Mouse (Mus musculus) G1E (cell line): Measurements from ENCODE around the gene Dmbx1. TPM values are rescaled to one million over a fixed set of nuclear protein-coding genes. Genes with fewer than 3 reads are reported as not detected.

Experiments
- ATAC-seq: 2 replicates; pipeline ENCODE4 v1.8.0; 2016; ENCODE audit warnings: mild to moderate bottlenecking; ENCODE audit not compliant: insufficient number of reproducible peaks, poor library complexity, low FRiP score, severe bottlenecking; ENCODE audit errors: extremely low read depth
- DNase-seq: peaks from one replicate; pipeline ENCODE4 v3.0.0; 2012; ENCODE audit warnings: low spot score
- H3K27me3 ChIP-seq: 2 replicates; pipeline ENCODE4 v1.6.1; 2012; ENCODE audit warnings: mild to moderate bottlenecking, low read length, inconsistent platforms; ENCODE audit not compliant: insufficient read depth
- H3K36me3 ChIP-seq: replicated peaks from 2 replicates; pipeline ENCODE3; 2012; ENCODE audit warnings: mild to moderate bottlenecking, inconsistent platforms
- H3K4me1 ChIP-seq: 2 replicates; pipeline ENCODE4 v1.6.1; 2012; ENCODE audit warnings: low read depth, low read length, inconsistent platforms, mixed read lengths; ENCODE audit not compliant: insufficient read depth
- H3K4me3 ChIP-seq: 2 replicates; pipeline ENCODE4 v1.5.1; 2012; ENCODE audit warnings: low read depth, mild to moderate bottlenecking, inconsistent platforms, low read length, moderate library complexity, mixed read lengths
- H3K9me3 ChIP-seq: replicated peaks from 2 replicates; pipeline ENCODE4 v1.6.1; 2012; ENCODE audit warnings: inconsistent platforms
- CTCF ChIP-seq: IDR thresholded peaks from 2 replicates; pipeline ENCODE4 v1.5.1; 2012; ENCODE audit warnings: low read depth, low read length, inconsistent platforms, mixed read lengths
- GATA1 ChIP-seq: IDR thresholded peaks from 2 replicates; pipeline ENCODE4 v1.6.1; 2012; ENCODE audit warnings: borderline replicate concordance, low read length, inconsistent platforms, mixed read lengths
- GATA2 ChIP-seq: IDR thresholded peaks from 2 replicates; pipeline ENCODE4 v1.6.1; 2012; ENCODE audit warnings: low read depth, low read length, inconsistent platforms, borderline replicate concordance
- POLR2AphosphoS5 ChIP-seq: IDR thresholded peaks from 2 replicates; pipeline ENCODE4 v1.6.1; 2012; ENCODE audit warnings: low read depth, low read length, inconsistent platforms; ENCODE audit not compliant: insufficient replicate concordance
- TAL1 ChIP-seq: conservative IDR thresholded peaks from 2 replicates; pipeline ENCODE4 v1.6.1; 2012; ENCODE audit warnings: low read depth, low read length, inconsistent platforms, mixed read lengths
- polyA plus RNA-seq: library from polyadenylated mRNA; stranded (reverse); fragments of >175 nt; gene quantifications from 2 replicates; pipeline ENCODE4 v1.2.3, GENCODE M21; 2012
- total RNA-seq, 2 experiments: library from RNA; stranded (forward) in 1 of 2; stranded (reverse) in 1 of 2; fragments of 200-1000 nt in 1 of 2; fragments of >200 nt in 1 of 2; fragmentation: Nextera tagmentation in 1 of 2; gene quantifications; 2 replicates each; pipeline ENCODE4 v1.2.3; 2014 to 2017

The Dmbx1 gene
- total and polyA plus RNA-seq, 3 experiments: 0.11 TPM; not detected in 2

DNA sequence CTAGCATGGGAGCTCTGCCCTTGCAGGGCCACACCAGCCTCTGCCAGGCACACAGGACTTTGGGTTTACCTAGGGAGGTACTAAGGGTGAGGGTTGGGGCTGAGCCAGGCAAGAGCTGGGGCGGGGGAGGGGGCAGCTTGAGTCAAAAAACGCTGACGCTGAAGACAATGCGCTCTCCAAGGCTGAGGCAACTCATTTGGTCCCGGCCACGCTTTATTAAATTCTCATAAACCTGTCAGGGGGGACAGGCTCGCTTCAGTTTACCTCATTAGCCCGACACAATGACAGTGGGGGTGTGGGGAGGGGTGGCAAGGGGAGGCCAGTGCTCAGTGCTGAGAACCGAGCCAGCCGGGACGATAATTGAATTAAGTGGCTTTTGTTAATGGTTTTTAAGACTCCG is 35.4 kb downstream of the Dmbx1 start:
- no peak overlapping the region for H3K4me3 ChIP-seq
- peaks cover 62% of the 10 kb centered on the region for H3K27me3 ChIP-seq
- DNase-seq: no peak
- ATAC-seq: no peak
- H3K9me3 ChIP-seq: no peaks in the 10 kb centered on the region
- H3K4me1 ChIP-seq: peaks cover 2% of the 10 kb centered on the region; the same call in 1 of the 2 replicates
- TF ChIP-seq TAL1: no peak
- no peak for TF ChIP-seq CTCF
- TF ChIP-seq POLR2AphosphoS5: no peak
- no peak for TF ChIP-seq GATA2
- no peak for TF ChIP-seq GATA1
- no peaks in the 10 kb centered on the region for H3K36me3 ChIP-seq

DNA sequence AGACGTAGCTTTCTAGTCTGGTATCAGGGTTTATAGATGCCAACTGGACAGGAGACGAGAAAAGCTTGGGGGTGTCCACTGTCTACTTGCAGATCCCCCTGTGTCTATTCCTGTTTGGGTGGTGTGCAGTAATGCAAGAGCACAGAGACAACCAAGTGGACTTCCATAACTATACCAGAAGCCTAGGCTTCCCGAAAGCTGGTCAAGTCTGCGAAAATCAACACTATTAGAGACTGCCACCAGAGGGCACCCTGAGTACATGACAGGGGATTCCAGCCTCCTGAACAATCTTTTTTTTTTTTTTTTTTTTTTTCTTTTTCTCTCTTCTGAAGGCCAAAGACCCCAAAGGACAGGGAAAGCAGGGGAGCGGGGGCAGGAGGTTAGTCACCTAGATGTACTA is 36.9 kb downstream of the Dmbx1 start:
- peak; percentile 20 for DNase-seq

DNA sequence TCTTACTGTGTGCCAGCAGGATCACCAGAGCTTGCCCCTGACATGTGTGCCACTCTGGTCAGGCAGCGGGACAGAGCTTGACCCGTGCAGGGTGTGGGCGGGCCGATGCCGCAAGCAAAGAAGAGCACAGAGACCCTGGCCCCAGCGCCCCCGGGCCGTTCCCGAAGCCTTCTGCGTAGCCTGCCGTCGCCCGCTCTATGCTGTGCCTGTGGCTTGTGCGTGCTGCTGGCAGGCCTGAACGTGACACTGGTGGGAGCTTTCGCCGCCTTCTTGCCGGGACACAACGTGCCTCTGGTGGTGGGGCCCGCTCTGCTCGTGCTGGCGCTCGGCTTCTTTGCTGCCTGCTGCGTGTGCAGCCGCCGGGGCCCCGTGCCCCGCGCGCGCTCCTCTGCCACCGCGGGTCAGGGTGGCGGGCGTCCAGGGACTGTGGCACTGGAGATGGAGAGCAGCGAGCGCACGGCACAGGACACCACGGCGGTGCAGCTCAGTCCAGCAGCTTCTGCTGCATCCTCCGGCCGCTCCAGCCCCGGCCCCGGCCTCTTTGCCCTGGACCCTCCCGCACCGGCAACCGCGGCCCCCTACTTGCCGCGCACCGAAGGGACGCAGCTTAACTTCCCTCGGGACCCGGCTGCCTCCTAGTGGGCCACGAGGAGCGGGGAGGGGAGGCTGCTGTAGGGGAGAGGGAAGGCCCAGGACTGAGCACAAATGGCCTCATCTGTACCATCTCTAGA is 41.7 kb downstream of the Dmbx1 start:
- DNase-seq (no peak), ATAC-seq (no peak)
- Histone ChIP-seq H3K9me3 (no peaks in the 10 kb centered on the region), H3K36me3 (no peaks in the 10 kb centered on the region), H3K4me3 (no peak overlapping the region), H3K4me1 (peaks cover 10% of the 10 kb centered on the region; the same call in 1 of the 2 replicates), H3K27me3 (peaks cover 70% of the 10 kb centered on the region)
- no peak for TF ChIP-seq GATA1
- no peak for TF ChIP-seq TAL1
- TF ChIP-seq POLR2AphosphoS5: no peak
- no peak for TF ChIP-seq CTCF
- TF ChIP-seq GATA2: no peak

More for the DNA sequence above, 36.9 kb downstream of the Dmbx1 start:
- TF ChIP-seq GATA2 (no peak), POLR2AphosphoS5 (no peak), CTCF (peak; percentile 46), TAL1 (no peak)
- Histone ChIP-seq H3K9me3 (no peaks in the 10 kb centered on the region), H3K4me3 (no peak overlapping the region), H3K36me3 (no peaks in the 10 kb centered on the region), H3K4me1 (peaks cover 8% of the 10 kb centered on the region; the same call in 1 of the 2 replicates), H3K27me3 (peaks cover 64% of the 10 kb centered on the region)
- ATAC-seq: no peak

DNA sequence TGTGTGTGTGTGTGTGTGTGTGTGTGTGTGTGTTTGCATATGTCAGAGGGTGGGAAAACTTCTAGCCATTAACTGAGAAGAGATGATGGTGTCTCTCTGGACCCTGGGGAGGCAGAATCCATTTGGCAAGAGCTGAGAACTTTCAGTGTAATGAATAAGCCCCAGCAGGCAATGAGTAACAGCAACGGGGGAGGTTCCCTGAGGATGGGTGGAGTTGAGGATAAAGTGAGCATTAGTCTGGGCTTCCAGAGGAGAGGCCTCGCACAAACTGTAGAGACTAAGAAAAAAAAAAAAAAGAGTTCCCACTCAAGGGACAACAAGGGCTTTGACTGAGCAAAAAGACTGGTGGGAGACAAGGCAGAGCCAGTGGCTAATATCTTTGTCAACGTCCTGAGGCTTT is 45.4 kb downstream of the Dmbx1 start:
- no peak overlapping the region for H3K4me3 ChIP-seq
- no peak for TF ChIP-seq TAL1
- no peak for TF ChIP-seq GATA1
- no peak for TF ChIP-seq GATA2
- no peak for TF ChIP-seq POLR2AphosphoS5
- no peak for TF ChIP-seq CTCF
- no peaks in the 10 kb centered on the region for H3K9me3 ChIP-seq
- DNase-seq (no peak), ATAC-seq (no peak)
- H3K36me3 ChIP-seq: no peaks in the 10 kb centered on the region
- H3K4me1 ChIP-seq: peaks cover 18% of the 10 kb centered on the region
- H3K27me3 ChIP-seq: peaks cover 76% of the 10 kb centered on the region

DNA sequence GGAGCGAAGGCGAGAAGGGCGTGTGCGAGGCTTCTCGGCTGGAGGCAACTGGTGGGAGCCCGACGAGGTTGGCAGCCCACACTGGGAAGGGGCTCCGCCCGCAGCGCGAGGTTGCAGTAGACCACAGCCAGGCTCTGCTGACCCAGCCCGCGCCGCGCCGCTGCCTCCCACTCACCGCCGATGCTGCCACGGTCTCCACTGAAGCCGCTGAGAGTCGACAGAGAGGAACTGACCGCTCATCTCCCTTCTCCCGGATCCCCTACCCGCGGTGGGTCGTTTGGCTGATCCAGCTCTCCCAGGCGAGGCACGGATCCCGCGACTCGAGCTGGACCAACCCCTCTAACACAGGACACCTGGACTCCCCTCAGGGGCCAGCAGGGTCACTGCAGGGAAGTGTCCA is 49.2 kb downstream of the Dmbx1 start, which contains the start of gene 6430628N08Rik:
Gene 6430628N08Rik (plus strand): TSS at position 113 of the 400 bp plus-strand sequence.
- H3K36me3 ChIP-seq: no peaks in the 10 kb centered on the region
- H3K4me1 ChIP-seq: peaks cover 10% of the 10 kb centered on the region
- no peaks in the 10 kb centered on the region for H3K9me3 ChIP-seq
- H3K4me3 ChIP-seq: no peak within 1 kb of the TSS; the same call in 1 of the 2 replicates
- H3K27me3 ChIP-seq: peaks cover 45% of the 10 kb centered on the region
- DNase-seq: no peak
- TF ChIP-seq GATA1 (no peak), GATA2 (no peak)
- ATAC-seq: no peak

DNA sequence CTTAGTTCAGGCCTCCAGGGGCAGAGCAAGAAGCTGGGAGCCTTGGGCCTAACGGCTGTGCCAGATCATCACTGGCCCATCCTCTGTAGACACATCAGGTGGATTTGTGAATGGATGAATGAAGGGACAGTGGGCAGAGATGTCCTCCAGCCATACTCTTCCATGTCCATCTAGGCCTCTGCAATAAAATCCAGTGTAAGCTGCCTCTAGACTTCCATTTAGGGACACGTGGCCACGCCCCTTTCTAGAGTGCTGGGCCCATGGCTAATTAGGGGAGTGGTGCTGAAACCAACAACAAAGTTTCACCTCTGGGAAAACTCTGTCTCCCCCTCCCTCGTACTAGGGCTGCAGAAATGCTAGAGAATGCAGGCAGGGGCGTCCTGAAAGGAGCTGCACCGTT is 49.7 kb downstream of the Dmbx1 start:
- DNase-seq (no peak), ATAC-seq (no peak)
- H3K36me3 ChIP-seq: no peaks in the 10 kb centered on the region
- TF ChIP-seq GATA2 (no peak), TAL1 (no peak), POLR2AphosphoS5 (no peak), CTCF (no peak), GATA1 (no peak)
- peaks cover 10% of the 10 kb centered on the region for H3K4me1 ChIP-seq
- H3K4me3 ChIP-seq: no peak overlapping the region
- H3K9me3 ChIP-seq: no peaks in the 10 kb centered on the region
- H3K27me3 ChIP-seq: peaks cover 42% of the 10 kb centered on the region
